Mouse (Mus musculus) colon, adult 2 months (tissue): ENCODE results near the gene Riox2. TPM values are rescaled to one million over a fixed set of nuclear protein-coding genes. Genes with fewer than 3 reads are reported as not detected.

Source experiments
- polyA plus RNA-seq: library from polyadenylated mRNA; depleted of rRNA; stranded (reverse); fragments of >200 nt; gene quantifications from 2 replicates; pipeline ENCODE4 v1.2.3, GENCODE M21; 2012; rRNA removed

The Riox2 gene
- polyA plus RNA-seq: 4.3 and 6.8 TPM in 2 replicates

DNA sequence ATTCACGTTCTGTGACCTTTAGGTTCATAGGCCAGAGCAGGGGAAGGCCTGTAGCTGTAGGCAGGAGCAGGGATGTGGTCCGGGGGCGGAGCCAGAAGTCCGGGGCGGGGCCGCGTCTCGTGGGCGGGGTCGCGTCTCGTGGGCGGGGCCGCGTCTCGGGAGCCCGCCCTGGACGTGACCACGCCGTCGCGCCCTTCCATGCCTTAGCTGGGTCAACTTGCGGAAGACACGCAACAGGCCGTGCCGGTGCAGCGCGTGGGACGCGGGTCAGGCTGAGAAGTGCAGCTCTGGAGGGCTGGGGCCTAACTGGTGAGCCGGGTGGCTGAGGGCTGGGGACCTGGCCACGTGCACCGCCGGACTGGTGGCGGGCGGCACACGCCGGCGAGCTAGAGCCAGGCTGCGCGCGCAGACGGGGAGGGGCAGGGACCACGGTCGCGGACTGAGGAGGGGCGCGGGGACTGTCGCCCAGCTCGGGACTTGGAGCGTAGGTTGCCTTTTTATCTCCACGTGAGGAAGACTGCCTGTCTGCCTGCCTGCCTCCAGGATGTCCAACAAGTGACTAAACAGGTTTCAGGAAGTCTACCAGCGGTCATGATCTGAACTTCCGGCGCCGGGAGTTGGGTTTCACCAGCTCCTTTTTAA is at the start of gene Riox2:
Gene Riox2 (plus strand): TSS at position 139 of the 642 bp plus-strand sequence.

Other genes starting within 250 kb of the Riox2 start
- gene Olfr201, start 199.1 kb upstream of the Riox2 start, polyA plus RNA-seq: not detected in 2 replicates
- gene Olfr202, start 185.0 kb upstream of the Riox2 start, polyA plus RNA-seq: not detected in 2 replicates
- gene Olfr203, start 172.9 kb upstream of the Riox2 start, polyA plus RNA-seq: not detected in 2 replicates
- not detected in 2 replicates for gene Olfr204, start 153.5 kb upstream of the Riox2 start, polyA plus RNA-seq
- gene Olfr205, start 140.6 kb upstream of the Riox2 start, polyA plus RNA-seq: not detected in 2 replicates
- gene Olfr206, start 122.5 kb upstream of the Riox2 start, polyA plus RNA-seq: not detected in 2 replicates
- not detected in 2 replicates for gene Olfr209, start 107.8 kb upstream of the Riox2 start, polyA plus RNA-seq
- not detected in 2 replicates for gene Gabrr3, start 64.4 kb upstream of the Riox2 start, polyA plus RNA-seq
- 2.9 and 4.5 TPM in 2 replicates for gene Crybg3, start 129.2 kb downstream of the Riox2 start, polyA plus RNA-seq
- 0.49 and 0.76 TPM in 2 replicates for gene Arl6, start 167.6 kb downstream of the Riox2 start, polyA plus RNA-seq